Mouse (Mus musculus) E14TG2a.4 (cell line): ENCODE results near the gene Nabp1.

Source experiments
- CTCF ChIP-seq: conservative IDR thresholded peaks from 2 replicates; pipeline ENCODE4 v1.5.1; 2014; ENCODE audit warnings: low read length
- NANOG ChIP-seq: IDR thresholded peaks from 2 replicates; pipeline ENCODE4 v1.6.1; 2014; ENCODE audit warnings: borderline replicate concordance, low read length, mixed read lengths
- POU5F1 ChIP-seq: IDR thresholded peaks from 2 replicates; pipeline ENCODE4 v1.6.1; 2014; ENCODE audit warnings: low read length, borderline replicate concordance

DNA sequence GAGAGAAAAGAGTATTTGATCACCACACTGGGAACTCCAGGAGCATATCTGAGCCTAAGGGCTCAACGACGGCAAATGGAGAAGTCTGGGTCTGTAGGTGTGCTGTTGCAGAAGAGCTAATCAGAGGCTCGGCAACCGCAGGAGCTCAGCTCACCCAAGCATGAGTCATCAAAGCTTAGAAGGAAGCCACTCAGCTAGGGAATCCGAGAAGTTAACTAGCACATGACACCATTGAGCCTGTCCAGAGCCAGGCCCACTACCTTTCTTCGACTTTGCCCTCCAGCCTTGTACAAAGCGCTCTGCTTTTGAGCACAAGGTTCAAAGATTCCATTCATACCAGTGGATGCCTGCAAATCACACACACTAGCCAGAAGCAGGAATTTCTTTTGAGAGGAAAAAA lies 30.9 kb upstream of the Nabp1 start:
- TF ChIP-seq CTCF, result no peak
- no peak for TF ChIP-seq NANOG
- no peak for TF ChIP-seq POU5F1
